Mouse (Mus musculus) monocyte, adult 2 months (primary cell): ENCODE measurements at regions not wholly inside any gene's neighbourhood (a gene's known extent, or its start where the extent isn't known, plus 50 kb on each side); places are given as distances from the start of the nearest gene placed in this dataset.
A peak's percentile ranks its signal among the peaks of the same experiment; 100 is the strongest.

Experiments
- DNase-seq, 2 experiments: peaks; one replicate each; pipeline ENCODE4 v3.0.0; 2022; ENCODE audit warnings: low spot score in 2 of 2, low read depth in 1 of 2

DNA sequence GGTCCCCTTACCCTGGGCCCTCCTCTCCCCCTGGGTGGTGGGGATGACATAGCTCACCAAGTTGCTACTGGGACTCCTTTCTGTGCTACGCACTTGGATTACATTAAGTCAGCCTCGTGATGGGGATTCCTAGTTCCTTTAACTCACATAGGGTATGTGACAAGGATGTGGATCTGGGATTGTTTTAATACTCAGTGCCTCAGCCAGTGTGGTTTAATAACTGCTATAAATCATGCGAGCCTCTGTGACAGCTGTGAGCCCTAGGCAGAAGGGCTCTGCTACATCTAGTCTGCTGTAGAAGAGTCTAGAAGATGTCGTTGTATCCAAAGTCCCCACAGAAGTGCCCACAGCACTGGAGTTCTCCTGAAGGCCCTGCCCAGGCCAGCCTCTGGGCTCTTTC, 796.5 kb upstream of the Car8 start:
- no peak for DNase-seq

DNA sequence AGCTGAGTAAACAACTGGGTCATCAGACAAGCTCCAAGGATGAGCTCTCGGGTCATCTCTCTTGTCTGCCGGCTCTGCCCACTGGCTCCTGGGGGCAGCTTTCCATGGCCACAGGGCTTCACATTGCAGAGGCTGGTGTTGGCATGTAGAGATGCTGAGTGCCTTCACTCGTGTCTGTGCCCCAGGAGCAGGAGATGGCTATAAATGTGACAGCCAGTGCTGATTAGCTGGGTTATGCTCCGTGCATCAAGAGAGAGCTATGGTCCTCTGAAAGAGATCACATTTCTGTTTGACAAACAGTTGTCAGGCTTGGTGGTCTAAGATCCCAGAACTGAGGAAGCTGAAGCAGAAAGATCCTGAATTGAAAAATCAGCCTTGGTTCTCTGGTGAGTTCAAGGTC, 795.4 kb upstream of the Car8 start:
- no peak for DNase-seq

DNA sequence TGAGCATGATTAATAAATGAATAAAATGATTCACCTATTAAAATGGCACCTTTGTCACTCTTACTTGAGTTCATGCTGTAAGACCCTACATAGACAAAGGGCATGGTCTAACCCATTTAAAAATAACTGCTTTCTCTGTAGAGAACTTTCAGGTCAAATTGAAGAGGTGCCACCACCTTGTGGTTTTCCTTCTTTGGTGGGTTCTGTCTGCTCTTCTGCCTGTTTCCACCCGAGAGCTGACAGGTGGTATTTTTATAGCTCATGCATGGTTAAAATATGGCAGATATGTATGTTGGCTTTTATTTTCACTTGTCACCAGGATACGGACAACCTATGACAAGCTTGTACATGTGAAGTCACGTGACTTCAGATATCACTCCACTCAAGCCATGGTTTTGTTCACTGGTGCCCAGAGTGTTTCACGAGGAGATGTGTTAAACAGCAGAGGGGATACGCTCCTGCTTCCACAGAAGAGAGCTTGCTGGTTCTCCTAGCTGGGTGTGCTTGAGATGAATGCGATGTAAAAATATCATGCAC, 794.3 kb upstream of the Car8 start:
- DNase-seq: no peak

DNA sequence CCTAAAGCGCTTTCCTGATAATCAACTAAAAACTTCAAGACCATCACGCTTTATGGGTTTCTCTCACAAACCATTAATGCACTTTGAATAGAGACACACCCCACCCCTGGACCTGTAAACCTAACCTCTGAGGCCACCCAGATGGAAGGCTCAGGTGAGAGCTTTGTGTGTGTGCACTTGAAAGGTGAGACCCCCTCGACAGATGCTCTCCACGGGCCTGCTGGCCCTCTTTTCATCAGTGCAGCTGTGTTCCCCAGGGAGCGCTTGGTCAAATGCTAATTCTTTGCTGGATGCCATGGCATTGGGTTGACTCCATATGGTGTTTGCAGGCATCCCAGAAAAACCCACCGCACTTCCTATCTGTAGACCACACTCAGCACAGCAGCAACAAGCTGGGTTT, 792.8 kb upstream of the Car8 start:
- DNase-seq: no peak

DNA sequence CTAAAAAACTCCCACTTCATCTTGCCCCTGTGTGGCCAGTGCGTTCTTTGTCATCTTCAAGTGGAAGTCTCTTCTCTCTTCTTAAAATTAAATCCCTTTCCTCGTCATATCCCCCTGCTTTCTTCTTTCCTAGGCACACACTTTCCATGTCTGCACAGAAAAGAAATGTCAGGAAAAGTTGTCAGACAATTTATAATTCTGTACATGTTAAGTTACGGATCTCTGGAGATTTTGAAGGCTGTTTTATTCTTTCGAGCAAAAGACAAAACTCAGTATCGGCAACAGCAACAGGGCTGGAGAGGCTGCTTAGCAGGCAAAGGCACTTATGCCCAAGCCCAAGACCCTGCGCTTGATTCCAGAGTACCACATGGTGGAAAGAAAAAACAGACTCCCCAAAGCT, 790.1 kb upstream of the Car8 start:
- DNase-seq: no peak

DNA sequence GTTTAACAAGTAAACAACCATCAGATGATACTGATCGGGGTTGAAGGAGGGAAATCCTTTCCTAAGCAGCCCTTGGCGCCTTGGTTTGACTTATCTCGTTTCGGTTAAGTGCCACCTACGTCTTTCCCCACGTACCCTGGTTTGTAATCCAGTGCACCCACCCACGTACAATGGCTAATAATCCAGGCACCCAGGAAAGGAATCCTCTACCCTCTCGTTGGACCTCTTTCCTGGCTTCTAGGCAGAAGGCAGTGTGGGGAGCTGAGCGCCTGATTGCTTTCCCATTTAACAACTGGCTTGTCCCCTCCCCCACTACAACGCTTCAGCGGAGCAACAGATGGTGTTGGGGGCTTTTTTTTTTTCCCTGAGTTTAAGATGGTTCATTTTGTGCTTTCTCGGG, 789.6 kb upstream of the Car8 start:
- no peak for DNase-seq

DNA sequence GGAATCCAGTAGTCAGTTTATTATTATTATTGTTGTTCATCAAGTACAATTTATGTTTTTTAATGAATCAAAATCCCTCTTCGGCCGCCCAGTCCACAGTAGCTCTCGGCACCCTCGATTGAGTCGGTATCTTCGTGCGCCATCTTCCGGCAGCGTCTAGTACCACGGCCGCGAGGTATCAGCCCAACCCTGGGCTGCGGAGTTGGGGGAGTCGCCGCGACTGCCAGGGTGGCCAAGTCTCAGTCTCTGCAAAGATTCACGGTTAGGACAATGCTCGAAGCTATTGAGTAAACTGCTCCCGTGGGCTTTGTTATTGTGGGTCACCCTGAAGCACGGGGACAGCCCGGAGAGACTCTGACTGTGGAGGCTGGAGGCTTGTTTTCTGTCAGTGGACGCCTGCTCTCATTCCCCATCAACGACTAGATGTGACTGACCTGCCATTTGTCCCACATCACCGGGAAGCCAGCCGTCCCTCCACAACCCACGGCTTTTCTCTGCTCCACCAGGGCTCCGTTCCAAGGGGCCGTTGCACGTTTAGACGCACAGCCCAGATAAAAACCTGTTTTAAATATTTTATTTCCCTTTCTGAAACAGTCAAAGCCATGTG, 789.1 kb upstream of the Car8 start:
- DNase-seq: peak; percentile 40 to 51

DNA sequence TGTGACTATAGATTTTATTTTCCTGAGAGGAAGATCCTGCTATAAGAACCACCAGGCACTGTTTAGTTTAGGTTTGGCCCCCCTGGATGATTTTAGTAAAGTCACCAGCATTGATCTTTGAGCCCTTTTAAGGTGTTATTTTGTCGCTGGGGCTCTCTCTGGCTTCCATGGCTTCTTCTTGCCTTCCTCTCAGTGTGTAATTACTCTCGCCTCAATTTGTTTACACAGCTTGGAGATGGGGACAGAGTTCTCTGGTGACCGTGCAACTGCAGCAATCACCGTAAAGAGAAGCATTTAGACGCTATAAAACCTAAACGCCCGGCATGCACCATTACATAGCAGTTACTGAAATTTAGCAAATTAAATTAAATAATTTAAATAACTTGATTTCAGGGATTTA, 788.5 kb upstream of the Car8 start:
- DNase-seq: no peak

DNA sequence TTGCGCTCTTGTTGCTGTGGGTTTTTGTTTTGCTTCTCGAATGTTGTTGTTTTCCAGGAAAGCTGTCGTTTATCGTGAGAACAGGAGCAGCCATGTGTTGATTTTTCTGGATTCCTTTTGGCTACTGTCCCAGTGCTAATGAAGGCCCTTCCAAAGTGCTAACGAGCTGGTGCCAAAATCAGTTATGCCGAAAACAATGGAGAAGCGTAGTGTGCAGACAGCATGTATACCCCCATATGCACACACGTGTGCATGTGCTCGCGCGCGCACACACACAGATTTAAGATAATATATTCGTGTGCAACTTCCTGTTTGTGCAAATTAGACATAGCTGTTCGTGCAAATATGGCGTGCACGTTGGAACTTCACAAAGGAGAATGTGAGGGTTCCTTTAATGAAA, 788.0 kb upstream of the Car8 start:
- no peak for DNase-seq

DNA sequence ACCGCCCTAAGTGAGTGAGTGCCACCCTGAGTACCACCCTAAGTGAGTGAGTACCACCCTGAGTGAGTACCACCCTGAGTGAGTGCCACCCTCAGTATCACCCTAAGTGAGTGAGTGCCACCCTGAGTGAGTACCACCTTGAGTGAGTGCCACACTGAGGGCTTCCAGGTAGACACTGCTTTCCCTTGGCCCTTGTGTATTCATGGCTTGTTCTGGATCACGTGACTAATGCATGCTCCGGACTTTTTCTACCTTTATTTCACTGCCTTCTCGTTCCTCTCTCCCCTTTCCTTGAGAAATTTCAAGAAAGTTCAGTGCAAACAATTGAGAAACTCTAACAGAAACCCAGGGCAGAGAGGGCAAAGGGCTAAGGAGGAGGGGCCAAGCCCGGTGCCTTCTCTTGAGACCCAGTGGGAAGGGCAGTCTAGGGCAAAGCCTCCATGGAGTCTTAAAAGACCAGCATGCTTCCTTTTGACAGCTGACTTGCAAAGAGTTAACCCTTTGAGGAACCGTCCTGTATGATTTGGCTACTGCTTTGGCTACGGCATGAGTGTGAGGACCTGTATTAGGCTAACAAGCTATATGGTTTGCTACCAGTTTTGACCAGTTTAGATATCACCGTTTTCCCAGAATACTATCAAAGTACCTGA, 787.1 kb upstream of the Car8 start:
- no peak for DNase-seq

DNA sequence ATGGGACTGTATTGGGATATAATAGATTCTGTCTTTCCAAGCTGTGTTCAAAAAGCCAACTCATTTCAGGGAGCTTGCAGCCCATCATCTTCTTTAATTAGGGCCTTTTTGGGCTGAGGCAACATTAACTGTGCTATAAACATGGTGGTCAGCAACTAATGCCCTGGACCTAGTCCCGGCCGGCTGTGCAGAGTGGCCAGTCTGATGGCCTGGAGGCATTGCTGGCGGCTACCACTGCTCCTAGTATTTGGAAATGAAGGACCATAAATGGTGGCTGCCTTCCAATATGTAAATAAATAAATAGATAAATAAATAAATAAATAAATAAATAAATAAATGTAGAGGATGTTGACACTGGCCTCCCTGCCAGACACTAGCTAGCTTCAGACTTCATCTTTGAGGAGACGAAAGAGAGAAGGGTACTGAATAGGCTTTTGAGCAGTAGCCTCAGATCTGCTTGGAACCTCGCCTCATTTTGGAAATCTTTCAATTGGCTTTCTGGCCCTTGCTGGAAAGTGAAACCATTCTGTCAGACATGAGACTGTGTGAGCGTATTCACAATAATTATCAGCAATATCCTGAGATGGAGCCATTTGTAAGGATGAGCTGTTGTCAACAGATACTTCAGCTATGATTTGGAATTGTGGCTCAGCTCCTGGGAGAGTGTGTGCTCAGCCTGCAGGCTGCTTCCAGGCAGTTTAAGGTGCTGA, 785.5 kb upstream of the Car8 start:
- DNase-seq: no peak

DNA sequence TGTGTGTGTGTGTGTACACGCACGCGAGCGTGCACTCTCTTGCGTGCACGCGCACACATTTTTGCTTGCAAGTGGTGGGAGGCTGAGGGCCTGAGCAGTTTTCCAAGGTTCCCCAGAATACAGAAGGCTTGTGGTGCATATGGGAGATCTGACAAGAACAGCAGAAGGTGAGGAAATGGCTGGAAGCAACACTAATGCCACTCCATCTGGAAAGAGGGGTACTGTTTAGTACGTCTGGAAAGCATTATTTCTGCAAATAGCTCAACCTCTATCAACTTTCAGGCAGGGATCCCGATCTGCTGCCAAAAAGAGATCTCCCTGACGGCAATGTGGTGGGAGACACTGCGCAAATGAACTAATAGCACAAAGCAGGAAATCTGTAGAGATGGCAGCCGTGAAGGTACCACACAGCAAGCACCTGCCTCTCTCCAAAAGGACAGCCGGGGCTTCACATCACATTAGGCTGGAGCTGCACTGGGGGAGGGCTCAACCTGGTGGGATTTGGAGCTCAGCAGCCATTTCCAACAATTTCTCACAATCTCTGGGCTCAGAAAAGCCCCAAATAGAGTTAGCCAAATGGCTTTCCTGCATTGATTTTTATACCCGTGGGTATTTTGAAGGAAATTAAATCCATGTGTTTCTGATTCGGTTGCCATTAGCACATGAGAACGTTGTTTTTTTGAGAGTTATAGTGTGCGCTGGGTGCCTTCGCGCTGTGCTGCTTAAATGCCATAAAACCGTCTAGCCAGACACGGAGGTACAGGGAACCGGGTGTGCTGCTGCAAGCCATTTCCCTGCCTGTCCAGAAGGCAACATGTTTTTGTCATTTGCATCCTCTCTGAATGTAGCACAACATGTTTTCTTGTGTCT, 780.6 kb upstream of the Car8 start:
- DNase-seq: no peak

DNA sequence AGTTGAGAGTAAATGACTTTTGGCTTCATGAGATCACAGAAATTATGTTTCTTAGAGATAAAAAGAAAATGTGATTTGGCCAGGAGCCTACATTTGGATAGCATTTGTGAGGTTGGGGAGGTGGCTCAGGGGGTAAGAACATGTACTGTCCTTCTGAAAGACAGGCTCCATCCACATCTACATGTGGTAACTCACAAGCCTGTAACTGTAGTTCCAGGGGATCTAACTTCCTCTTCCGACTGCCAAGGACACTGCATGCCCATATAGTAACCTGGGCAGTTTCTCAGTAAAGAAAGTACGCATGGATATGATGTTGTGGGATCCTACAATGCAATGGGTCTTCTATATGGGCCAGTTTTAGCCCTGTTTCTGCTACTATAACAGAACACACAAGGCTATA, 779.4 kb upstream of the Car8 start:
- DNase-seq: no peak

DNA sequence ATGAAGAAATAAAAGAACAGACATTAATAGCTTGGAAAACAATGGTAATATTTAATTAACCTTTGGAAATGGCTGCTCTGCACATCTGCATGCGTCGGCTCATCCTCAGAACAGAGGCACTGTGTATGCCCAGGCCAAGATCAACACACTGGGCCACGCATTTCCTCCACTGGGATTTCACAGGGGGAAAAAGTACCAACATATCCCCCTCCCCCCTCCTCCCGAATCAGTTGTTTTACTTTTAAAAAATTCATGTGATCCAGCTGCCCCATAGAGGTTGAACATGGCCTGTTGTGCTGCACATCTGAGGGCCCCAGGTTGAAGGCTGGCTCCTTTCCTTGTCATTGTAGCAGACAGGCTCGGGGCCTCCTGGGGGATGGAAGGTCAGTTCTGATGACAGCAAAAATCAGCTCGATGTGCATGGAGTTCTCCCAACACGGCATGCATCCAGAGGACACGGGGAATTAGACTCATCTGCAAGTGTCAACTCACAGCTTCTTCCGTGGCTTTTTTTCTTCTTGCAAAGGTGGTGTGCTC, 777.7 kb upstream of the Car8 start:
- no peak for DNase-seq

DNA sequence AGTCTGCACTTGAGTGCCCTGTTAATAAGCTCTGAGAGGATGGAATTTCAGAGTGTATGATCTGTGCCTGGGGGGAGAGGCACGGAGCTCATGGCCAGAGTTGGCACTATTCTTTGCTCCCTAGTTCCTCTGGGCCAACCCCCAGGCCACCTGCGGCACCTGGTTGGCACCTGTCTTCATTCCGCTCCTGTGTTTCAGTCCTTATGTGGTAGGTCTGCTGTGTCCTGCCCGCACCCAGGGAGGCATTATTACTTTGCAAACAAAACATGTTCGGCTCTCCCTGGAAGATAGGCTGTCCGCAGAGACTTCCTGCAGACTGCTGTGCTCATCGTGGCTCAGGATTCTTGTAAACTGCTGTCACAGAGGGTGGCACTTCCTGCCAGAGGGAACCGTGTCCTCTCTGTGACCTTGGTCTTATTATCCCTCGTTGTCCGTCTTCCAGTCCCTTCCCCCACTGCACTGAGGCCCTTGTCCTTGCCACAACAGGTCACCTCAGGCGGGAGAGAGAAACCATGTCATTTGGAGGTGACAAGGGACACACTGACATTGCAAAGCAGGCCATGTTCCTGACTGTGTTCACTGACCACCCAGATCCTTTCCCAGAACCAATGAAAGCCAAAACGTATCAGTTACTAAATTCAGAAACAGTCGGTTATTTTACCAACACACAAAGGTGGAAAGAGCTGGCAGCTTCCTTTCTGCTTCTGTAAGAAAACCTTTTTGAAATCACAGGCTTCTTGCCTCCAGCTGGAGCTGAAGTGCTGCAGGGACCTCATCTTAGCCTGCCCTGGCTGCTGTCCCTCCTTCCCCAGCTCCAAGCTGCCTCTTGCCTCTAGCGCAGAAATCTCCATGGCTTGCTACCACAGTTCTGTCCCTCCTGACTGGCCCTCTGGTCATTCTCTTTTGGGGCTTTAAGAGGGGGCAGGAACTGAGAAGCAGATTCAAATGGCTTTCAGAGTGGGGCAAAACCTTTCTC, 777.0 kb upstream of the Car8 start:
- DNase-seq: no peak

DNA sequence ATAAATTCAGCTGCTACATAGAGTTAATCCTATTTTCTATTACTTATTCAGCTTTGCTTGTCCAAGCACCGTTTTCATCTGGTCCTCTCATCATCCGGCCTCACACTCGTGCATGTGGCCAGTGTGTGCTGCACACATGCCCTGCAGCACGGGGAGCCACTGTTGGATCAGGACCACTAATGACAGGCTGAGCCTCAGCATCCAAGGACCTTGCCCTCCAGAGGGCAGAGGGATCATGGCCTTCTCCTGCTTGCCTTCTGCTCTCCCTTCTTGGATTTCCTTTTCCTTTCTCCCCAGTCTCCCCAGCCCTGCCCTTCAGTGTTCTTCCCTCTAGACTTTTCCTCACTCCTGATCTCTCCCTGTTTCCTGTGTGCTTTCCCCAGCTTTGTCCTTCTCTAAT, 776.1 kb upstream of the Car8 start:
- no peak for DNase-seq

DNA sequence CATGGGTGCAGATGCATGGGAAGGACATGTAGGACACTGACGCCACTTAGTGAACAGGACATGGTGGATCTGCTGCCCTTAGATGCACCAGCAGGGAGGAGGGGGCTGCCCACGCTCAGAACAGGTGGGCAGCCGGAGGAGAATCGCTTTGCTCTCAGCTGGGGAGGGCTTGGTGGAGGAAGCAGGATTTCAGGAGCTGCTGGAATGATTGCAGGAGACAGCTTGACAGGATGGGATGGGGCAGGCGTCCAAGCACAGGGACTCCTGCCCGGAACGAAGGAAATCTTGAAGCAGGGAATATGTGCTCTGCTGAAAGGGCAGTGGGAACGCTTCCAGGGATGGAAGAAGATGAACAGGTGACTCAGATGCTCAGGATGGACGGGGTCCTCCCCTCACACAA, 773.9 kb upstream of the Car8 start:
- no peak for DNase-seq

DNA sequence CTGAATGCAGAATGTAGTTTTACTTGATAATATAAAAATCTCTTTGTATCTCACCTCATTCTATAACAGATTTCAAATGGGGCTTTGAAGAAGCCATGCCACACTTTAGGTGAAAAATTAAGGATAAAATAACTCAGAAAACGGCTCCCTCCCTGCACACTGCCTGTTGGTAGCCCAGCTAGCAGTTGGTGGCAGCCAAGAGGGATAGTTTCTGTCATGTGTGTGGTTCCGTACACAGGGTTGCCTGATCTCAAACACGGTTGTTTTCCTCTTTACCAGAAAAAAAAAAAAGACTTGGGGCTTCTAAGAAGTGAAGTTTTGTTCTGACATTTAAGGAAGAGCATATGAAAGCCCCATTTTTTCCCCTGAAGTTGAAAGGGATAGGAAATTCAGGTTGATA, 773.1 kb upstream of the Car8 start:
- DNase-seq: no peak

DNA sequence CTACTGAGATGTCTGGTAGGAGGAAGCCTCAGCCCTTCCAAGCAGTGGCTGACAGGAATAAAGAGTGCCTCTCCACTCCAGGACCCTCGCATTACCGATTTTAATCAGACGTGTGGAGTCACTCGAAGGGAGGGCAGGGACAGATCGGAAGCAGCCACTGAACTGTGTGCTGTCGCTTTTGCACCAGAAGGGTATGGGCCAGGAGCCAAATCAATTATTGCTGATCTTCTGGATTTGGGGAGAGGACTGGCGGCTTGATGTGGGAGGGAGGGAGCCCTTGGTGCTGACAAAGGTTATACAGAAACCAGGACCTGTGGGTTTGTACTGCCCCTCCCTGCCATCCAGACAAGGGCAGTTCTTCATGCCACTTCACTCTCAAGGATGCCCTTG, 772.3 kb upstream of the Car8 start:
- no peak for DNase-seq
